Mouse (Mus musculus) kidney, postnatal 10 days (tissue): ENCODE measurements around the gene Vmn1r218.
A peak's percentile ranks its signal among the peaks of the same experiment; 100 is the strongest.
"Not testable (repeated sequence)": the region's sequence is repeated elsewhere in the genome, so short reads cannot be mapped to it uniquely, and the experiment has no call there.

Source experiments
- DNase-seq: peaks from one replicate; pipeline ENCODE4 v3.0.0; 2021; ENCODE audit warnings: mixed read lengths

Gene Vmn1r218

GRCm38 (mm10) chr13:23133099-23133498 is at the start of gene Vmn1r218:
Vmn1r218 (plus strand) TSS chr13:23133155.
- DNase-seq, result no peak

DNA sequence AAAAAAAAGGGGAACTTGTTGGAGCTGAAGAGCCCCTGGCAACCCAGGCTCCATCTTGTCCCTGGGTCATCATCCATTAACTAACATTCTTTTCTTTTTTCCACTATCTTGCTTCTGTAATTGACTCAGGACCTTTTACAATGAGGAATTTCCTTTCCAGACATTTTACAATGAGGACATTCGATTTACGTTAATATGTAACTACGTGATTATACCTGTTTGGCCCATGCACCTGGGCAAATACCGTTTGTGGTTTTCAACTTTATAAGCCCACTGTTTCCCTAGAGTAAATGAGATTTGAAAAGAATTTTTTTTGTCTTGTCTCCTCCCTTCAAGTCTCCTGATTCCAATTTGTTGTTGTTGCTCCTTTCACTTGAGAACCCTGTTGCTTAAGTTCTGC is 38.6 kb upstream of the Vmn1r218 start:
- DNase-seq, result no peak

- DNase-seq, result not testable (repeated sequence)
These were observed 14.8 kb upstream of the Vmn1r218 start, which contains the start of gene Vmn1r217 for GRCm38 (mm10) chr13:23118126-23118525. Vmn1r217 (minus strand) TSS chr13:23118226.

GRCm38 (mm10) chr13:23120611-23121010 is 12.3 kb upstream of the Vmn1r218 start:
- no peak for DNase-seq

GRCm38 (mm10) chr13:23133501-23133900 is 546 bp downstream of the Vmn1r218 start:
- no peak for DNase-seq

DNA sequence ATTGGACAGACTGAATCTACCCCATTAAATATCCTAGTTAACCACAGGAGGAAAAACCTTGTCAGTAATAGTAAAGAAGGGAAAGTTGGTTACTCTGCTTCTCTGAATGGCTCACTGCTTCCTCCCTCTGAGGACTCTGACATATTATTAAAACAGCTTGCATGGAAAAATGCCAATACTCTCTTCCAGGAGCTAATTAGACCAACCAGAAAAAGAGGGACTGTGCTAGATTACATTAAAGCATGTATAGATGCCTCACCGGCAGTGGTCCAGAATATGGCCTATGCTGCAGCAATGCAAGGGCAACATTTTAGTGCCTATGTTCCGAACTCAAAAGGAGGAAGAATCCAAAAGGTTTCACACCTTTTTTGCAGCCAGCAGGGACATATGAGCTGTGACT is 5.9 kb downstream of the Vmn1r218 start:
- no peak for DNase-seq

- DNase-seq, result peak; percentile 50
These were observed 24.9 kb downstream of the Vmn1r218 start for GRCm38 (mm10) chr13:23157848-23158247.

GRCm38 (mm10) chr13:23159012-23159411 is 26.1 kb downstream of the Vmn1r218 start, which contains the start of gene Vmn1r219:
Vmn1r219 (plus strand) TSS chr13:23159312.
- DNase-seq, result no peak

- not testable (repeated sequence) for DNase-seq
These were observed 33.5 kb downstream of the Vmn1r218 start for GRCm38 (mm10) chr13:23166471-23166870.

DNA sequence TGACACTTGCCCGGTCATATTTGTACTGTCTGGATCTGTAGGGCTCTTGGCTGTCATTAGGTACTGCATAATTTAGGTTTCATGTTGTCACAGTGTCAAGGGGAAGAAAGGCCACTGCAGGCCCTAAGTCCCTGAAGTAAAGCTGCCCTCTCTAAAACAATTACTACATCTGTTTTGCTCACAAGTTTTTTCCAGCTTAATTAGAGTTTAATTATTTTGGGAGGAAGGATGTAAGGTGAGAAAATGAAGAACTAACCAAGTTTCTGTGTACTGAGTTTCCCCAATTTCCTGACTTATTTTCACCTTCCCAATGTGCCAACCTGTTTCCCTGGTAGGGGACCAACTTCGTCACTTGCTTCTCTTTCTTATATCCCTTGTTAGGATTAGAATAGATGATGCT is 54.9 kb downstream of the Vmn1r218 start, which contains the start of gene Vmn1r220:
TSS of gene Vmn1r220 (minus strand) at position 101 of the 400 bp plus-strand sequence.
- no peak for DNase-seq
